8 mouse cellular contexts compared by ENCODE assay signal in genomic region chr4:135873526-135874202, GRCm38 (mm10). TPM values are rescaled to one million over a fixed set of nuclear protein-coding genes. Genes with fewer than 3 reads are reported as not detected.
DNase-seq lines count a peak whose midpoint lies in the region; ATAC-seq and TF ChIP-seq lines count a peak whose summit lies in the region.

TSS of gene Pnrc2 (minus strand) at chr4:135873850.

- peak within 1 kb of the TSS; percentile 79 to 92 for H3K4me3 ChIP-seq in MEL (ENCODE audit: control insufficient read depth in 1 of 2, insufficient read depth in 1 of 2, low read depth in 2 of 2, low read length in 2 of 2)
- peak within 1 kb of the TSS; percentile 71 for H3K4me3 ChIP-seq in forebrain, postnatal 0 days (ENCODE audit: low read depth, low read length)
- peak within 1 kb of the TSS; percentile 86 for H3K4me3 ChIP-seq in lung, embryonic 16.5 days (ENCODE audit: low read length)

- peak within 1 kb of the TSS; percentile 87 for H3K4me2 ChIP-seq in forebrain, postnatal 0 days (ENCODE audit: low read depth)
- H3K4me2 ChIP-seq in lung, embryonic 16.5 days (ENCODE audit: low read depth, low read length), result peak within 1 kb of the TSS; percentile 92

- no peak for TF ChIP-seq RAD21 in MEL (IDR thresholded peaks at IDR 0.05; ENCODE audit: low read depth, low read length)

- peaks cover 20 to 52% of the 10 kb centered on the region in 2 experiments for H3K36me3 ChIP-seq in MEL (ENCODE audit: control insufficient read depth in 1 of 2, insufficient read depth in 2 of 2, low read length in 2 of 2)
- H3K36me3 ChIP-seq in forebrain, postnatal 0 days (ENCODE audit: insufficient read depth), result peaks cover 7% of the 10 kb centered on the region
- H3K36me3 ChIP-seq in lung, embryonic 16.5 days (ENCODE audit: control insufficient read depth, insufficient read depth, low read length), result peaks cover 14% of the 10 kb centered on the region

- WGBS in forebrain, postnatal 0 days, result under 1% methylated on average over 59 of the region's 60 CpGs
- WGBS in lung, embryonic 16.5 days, result under 1% methylated on average over 57 of the region's 60 CpGs

- TF ChIP-seq POLR2A in MEL (IDR thresholded peaks at IDR 0.05; ENCODE audit: control insufficient read depth in 1 of 2, insufficient read depth in 1 of 2, low read depth in 1 of 2, low read length in 2 of 2, poor library complexity in 1 of 2), result peak; percentile 87 to 89

- H3K9ac ChIP-seq in MEL (ENCODE audit: control insufficient read depth, low read depth, low read length, poor library complexity, severe bottlenecking), result peak within 1 kb of the TSS; percentile 99
- H3K9ac ChIP-seq in forebrain, postnatal 0 days, result peak within 1 kb of the TSS; percentile 96
- peak within 1 kb of the TSS; percentile 96 for H3K9ac ChIP-seq in lung, embryonic 16.5 days (ENCODE audit: low read length)

- peak; percentile 95 for DNase-seq in MEL (ENCODE audit: low read depth, low spot score)
- DNase-seq in cerebellum, adult 18-20 months, result peak; percentile 87 to 90
- DNase-seq in forebrain, postnatal 0 days, result peak; percentile 97
- peak; percentile 91 for DNase-seq in heart, postnatal 4 days
- DNase-seq in layer of hippocampus, adult 9-10 months (ENCODE audit: low spot score), result peak; percentile 80
- peak; percentile 81 for DNase-seq in ovary, postnatal 10 days (ENCODE audit: low spot score)
- DNase-seq in thymus, postnatal 10 days (ENCODE audit: low spot score in 2 of 2), result peak; percentile 84 to 88

- no peak; a peak in 1 of 4 replicates for TF ChIP-seq EP300 in MEL (IDR thresholded peaks at IDR 0.05; ENCODE audit: low read depth in 1 of 2, low read length in 2 of 2)

- H3K9me3 ChIP-seq in MEL (replicated peaks; ENCODE audit: insufficient read depth, low read length), result no peaks in the 10 kb centered on the region
- no peaks in the 10 kb centered on the region for H3K9me3 ChIP-seq in forebrain, postnatal 0 days (ENCODE audit: low read length)
- H3K9me3 ChIP-seq in lung, embryonic 16.5 days (ENCODE audit: control insufficient read depth, low read length), result no peaks in the 10 kb centered on the region

- H3K27ac ChIP-seq in MEL (ENCODE audit: control insufficient read depth, low read depth, low read length), result peak within 1 kb of the TSS; percentile 99
- H3K27ac ChIP-seq in forebrain, postnatal 0 days (ENCODE audit: low read depth, low read length), result peak within 1 kb of the TSS; percentile 97
- peak within 1 kb of the TSS; percentile 100 for H3K27ac ChIP-seq in lung, embryonic 16.5 days (ENCODE audit: low read length)

- H3K4me1 ChIP-seq in MEL (ENCODE audit: control insufficient read depth in 1 of 2, insufficient read depth in 2 of 2, low read length in 2 of 2), result peaks cover 27 to 32% of the 10 kb centered on the region in 2 experiments
- peaks cover 23% of the 10 kb centered on the region for H3K4me1 ChIP-seq in forebrain, postnatal 0 days (ENCODE audit: insufficient read depth)
- H3K4me1 ChIP-seq in lung, embryonic 16.5 days (replicated peaks; ENCODE audit: control insufficient read depth, insufficient read depth, low read length), result peaks cover 48% of the 10 kb centered on the region

- H3K79me2 ChIP-seq in MEL (ENCODE audit: control insufficient read depth, insufficient read depth, low read length, poor library complexity), result peaks cover 30% of the 10 kb centered on the region

- TF ChIP-seq CTCF in MEL (IDR thresholded peaks at IDR 0.05 in 2 of 3, conservative IDR thresholded peaks at IDR 0.05 in 1 of 3; ENCODE audit: control insufficient read depth in 1 of 3, insufficient read depth in 1 of 3, low read depth in 2 of 3, low read length in 3 of 3, poor library complexity in 1 of 3, severe bottlenecking in 1 of 3), result no peak
- peak; percentile 10; the same call in 1 of the 2 replicates for TF ChIP-seq CTCF in forebrain, postnatal 0 days (IDR thresholded peaks at IDR 0.05; ENCODE audit: low read depth)

- no peaks in the 10 kb centered on the region for H3K27me3 ChIP-seq in MEL (ENCODE audit: control insufficient read depth in 1 of 2, insufficient read depth in 2 of 2, low read length in 2 of 2)
- H3K27me3 ChIP-seq in forebrain, postnatal 0 days (ENCODE audit: insufficient read depth, low read length), result no peaks in the 10 kb centered on the region
- no peaks in the 10 kb centered on the region for H3K27me3 ChIP-seq in lung, embryonic 16.5 days (ENCODE audit: control insufficient read depth, insufficient read depth, low read depth, low read length)

- peak; percentile 98 for ATAC-seq in forebrain, postnatal 0 days
- ATAC-seq in lung, embryonic 16.5 days (ENCODE audit: low read depth), result peak; percentile 95

TF ChIP-seq in MEL, 35 proteins besides CTCF, POLR2A, EP300 and RAD21:
- TF ChIP-seq BHLHE40 (IDR thresholded peaks at IDR 0.05; ENCODE audit: borderline replicate concordance, low read depth, low read length), result no peak
- TF ChIP-seq POLR2AphosphoS2 (IDR thresholded peaks at IDR 0.05; ENCODE audit: low read length), result peak; percentile 97
- peak; percentile 66 for TF ChIP-seq MXI1 (IDR thresholded peaks at IDR 0.05; ENCODE audit: low read depth, low read length)
- TF ChIP-seq GABPA (IDR thresholded peaks at IDR 0.05; ENCODE audit: low read depth, low read length), result no peak
- peak; percentile 71; the same call in 1 of the 2 replicates for TF ChIP-seq SIN3A (IDR thresholded peaks at IDR 0.05; ENCODE audit: low read length)
- 0 out of 2 replicates have a peak, but pooled peaks have one; percentile 95 for TF ChIP-seq UBTF (IDR thresholded peaks at IDR 0.05; ENCODE audit: borderline replicate concordance, insufficient read depth, low read depth, low read length)
- peak; percentile 22; the same call in 1 of the 2 replicates for TF ChIP-seq MYC (IDR thresholded peaks at IDR 0.05; ENCODE audit: low read depth, low read length)
- no peak; the same call in 1 of the 2 replicates for TF ChIP-seq CHD1 (IDR thresholded peaks at IDR 0.05; ENCODE audit: low read depth, low read length)
- TF ChIP-seq ZKSCAN1 (IDR thresholded peaks at IDR 0.05; ENCODE audit: low read depth, low read length), result 0 out of 2 replicates have a peak, but pooled peaks have one; percentile 8
- TF ChIP-seq ETS1 (IDR thresholded peaks at IDR 0.05; ENCODE audit: low read depth, low read length), result peak; percentile 28; the same call in 1 of the 2 replicates
- TF ChIP-seq MYB (IDR thresholded peaks at IDR 0.05; ENCODE audit: low read depth, low read length), result peak; percentile 23; the same call in 1 of the 2 replicates
- no peak; the same call in none of the 2 replicates for TF ChIP-seq RCOR1 (IDR thresholded peaks at IDR 0.05; ENCODE audit: low read depth, low read length)
- peak; percentile 78 for TF ChIP-seq ELF1 (IDR thresholded peaks at IDR 0.05; ENCODE audit: low read depth, low read length)
- peak; percentile 33; the same call in 1 of the 2 replicates for TF ChIP-seq NRF1 (IDR thresholded peaks at IDR 0.05; ENCODE audit: insufficient read depth, low read depth, low read length, poor library complexity, severe bottlenecking)
- 0 out of 2 replicates have a peak, but pooled peaks have one; percentile 26 for TF ChIP-seq MEF2A (IDR thresholded peaks at IDR 0.05; ENCODE audit: extremely low read depth, insufficient replicate concordance, low read depth, low read length, poor library complexity, severe bottlenecking)
- TF ChIP-seq ZMIZ1 (IDR thresholded peaks at IDR 0.05; ENCODE audit: low read depth, low read length), result peak; percentile 97; the same call in 1 of the 2 replicates
- TF ChIP-seq ZNF384 (IDR thresholded peaks at IDR 0.05; ENCODE audit: low read depth, low read length), result no peak
- TF ChIP-seq SMC3 (IDR thresholded peaks at IDR 0.05; ENCODE audit: low read depth, low read length), result peak; percentile 1; the same call in 1 of the 2 replicates
- 0 out of 2 replicates have a peak, but pooled peaks have one; percentile 69 for TF ChIP-seq MAX (IDR thresholded peaks at IDR 0.05; ENCODE audit: low read length)
- TF ChIP-seq ZC3H11A (IDR thresholded peaks at IDR 0.05; ENCODE audit: low read depth, low read length), result no peak
- TF ChIP-seq E2F4 (IDR thresholded peaks at IDR 0.05; ENCODE audit: borderline replicate concordance, low read depth, low read length), result peak; percentile 72; the same call in 1 of the 2 replicates
- peak; percentile 78 for TF ChIP-seq HCFC1 (IDR thresholded peaks at IDR 0.05; ENCODE audit: low read depth, low read length)
- TF ChIP-seq USF1 (IDR thresholded peaks at IDR 0.05; ENCODE audit: low read depth, low read length), result peak; percentile 66
- no peak for TF ChIP-seq JUND (IDR thresholded peaks at IDR 0.05; ENCODE audit: low read depth, low read length)
- TF ChIP-seq CHD2 (IDR thresholded peaks at IDR 0.05; ENCODE audit: low read length), result 0 out of 2 replicates have a peak, but pooled peaks have one; percentile 35
- peak; percentile 80 for TF ChIP-seq TBP (IDR thresholded peaks at IDR 0.05; ENCODE audit: low read depth, low read length)
- TF ChIP-seq NELFE (IDR thresholded peaks at IDR 0.05; ENCODE audit: low read depth, low read length), result peak; percentile 87

RNA-seq across cellular contexts. Expression of gene Pnrc2, which starts in this region (rescaled TPM):
- 49.8 and 50.7 TPM in 2 replicates for total RNA-seq in MEL (2012; rRNA removed)
- polyA plus RNA-seq in MEL (2012; ENCODE audit: insufficient read depth in 1 of 2, insufficient read length in 2 of 2, low read depth in 1 of 2, low replicate concordance in 2 of 2, missing spikeins in 1 of 2), result 10 to 100 TPM; 48.0 to 76.3 TPM
- 64.4 and 75.0 TPM in 2 replicates for total RNA-seq in forebrain, postnatal 0 days (2014; rRNA removed)
- 60.9 and 73.0 TPM in 2 replicates for polyA plus RNA-seq in forebrain, postnatal 0 days (2015; fragmentation: Nextera tagmentation; extraction: Ambion mirVana)
- 10 to 100 TPM; 81.7 to 88.6 TPM for total RNA-seq in heart, postnatal 4 days (2021)
- polyA plus RNA-seq in lung, embryonic 16.5 days (2015; fragmentation: Nextera tagmentation; extraction: Ambion mirVana), result 217 and 224 TPM in 2 replicates

Comparison
In these comparisons a context has a peak if more than half of its experiments do, and no peak if none do; other contexts are left out.
1. Peak in every context shown above with its lines: DNase-seq, ATAC-seq, H3K4me3 ChIP-seq and H3K27ac ChIP-seq.